Mouse (Mus musculus) ZHBTc4 (cell line): ENCODE results near the gene Dnaic2.
A peak's percentile ranks its signal among the peaks of the same experiment; 100 is the strongest.

Experiments used
- DNase-seq: peaks from one replicate; pipeline ENCODE4 v3.0.0-alpha.2; 2011; ENCODE audit warnings: low read depth, low spot score

Dnaic2 gene

GRCm38 (mm10) chr11:114726965-114727825, at the start of gene Dnaic2:
Dnaic2 (plus strand) TSS chr11:114727408.
- DNase-seq, result peak; percentile 92

- no peak for DNase-seq
Observed at GRCm38 (mm10) chr11:114679582-114679981, 47.6 kb upstream of the Dnaic2 start.

DNA sequence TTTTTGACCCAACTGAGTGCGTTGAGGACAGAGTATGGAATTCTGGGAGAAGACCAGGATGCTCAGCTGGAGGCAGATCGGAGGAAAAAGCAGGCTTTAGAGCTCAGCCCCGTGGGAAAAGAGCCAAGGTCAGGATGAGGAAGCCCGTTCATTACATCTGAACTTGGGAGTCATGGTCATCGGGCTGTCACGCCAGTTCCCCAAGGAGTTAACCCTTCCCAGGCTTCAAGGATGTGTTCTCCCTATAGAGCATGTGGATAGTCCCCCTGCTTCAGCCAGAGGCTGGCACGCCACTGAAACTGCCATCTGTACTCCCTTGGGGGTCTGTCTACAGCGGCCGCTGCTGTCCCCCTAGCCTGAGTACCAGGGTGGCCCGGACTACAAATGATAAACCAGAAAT, 46.9 kb upstream of the Dnaic2 start:
- DNase-seq, result no peak

DNA sequence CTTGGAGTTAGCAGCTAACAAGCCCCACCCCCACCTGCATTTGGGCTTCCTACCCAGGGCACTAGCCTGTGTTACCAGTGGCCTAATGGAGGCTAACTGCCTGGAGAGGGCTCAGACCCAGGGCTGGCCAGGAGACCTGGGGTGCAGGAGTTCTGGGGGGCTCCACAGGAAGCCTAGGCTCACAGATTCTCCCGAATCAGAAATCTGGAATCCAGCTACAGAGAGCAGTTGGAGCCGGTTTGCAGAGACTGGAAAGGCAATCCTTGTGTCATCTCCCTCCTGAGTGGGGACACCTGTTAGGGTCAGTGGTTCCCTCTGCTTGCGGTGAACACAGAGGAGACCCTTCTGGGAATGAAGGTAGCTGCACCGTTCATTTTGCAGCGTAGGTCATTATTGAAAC, 46.2 kb upstream of the Dnaic2 start:
- DNase-seq, result no peak

- no peak for DNase-seq
Observed at GRCm38 (mm10) chr11:114682321-114682900, 44.8 kb upstream of the Dnaic2 start.

DNA sequence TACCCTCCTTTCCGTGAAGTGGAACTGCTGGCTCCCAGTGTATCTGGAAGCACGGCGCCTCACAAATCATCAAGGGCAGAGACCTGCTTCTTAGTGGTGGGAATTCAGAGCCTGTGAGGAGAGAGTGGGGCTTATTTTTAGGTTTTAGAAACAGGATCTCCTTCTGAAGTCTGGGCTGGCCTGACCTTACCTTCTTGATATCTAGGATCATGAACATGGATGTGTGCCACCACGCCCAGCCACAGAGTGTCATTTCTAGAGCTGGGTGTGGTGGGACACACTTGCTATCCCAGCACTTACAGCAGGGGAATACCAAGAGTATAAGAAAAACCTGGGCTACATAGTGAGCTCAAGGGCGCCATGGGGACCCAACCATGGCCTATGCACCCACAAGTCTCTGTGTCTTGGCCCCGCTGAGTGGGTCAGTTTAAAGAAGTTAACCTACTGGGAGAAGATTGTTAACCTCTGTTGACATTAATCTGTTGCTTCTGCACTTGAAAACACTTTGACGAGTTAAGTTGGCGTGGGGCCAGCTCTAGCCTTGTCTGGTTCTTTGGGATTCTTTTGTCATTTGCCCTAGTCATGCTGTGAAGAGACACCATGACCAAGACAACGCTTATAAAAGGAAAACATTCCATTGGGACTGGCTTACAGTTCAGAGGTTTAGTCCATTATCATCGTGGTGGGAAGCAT, 44.0 kb upstream of the Dnaic2 start:
- peak; percentile 92 for DNase-seq

DNA sequence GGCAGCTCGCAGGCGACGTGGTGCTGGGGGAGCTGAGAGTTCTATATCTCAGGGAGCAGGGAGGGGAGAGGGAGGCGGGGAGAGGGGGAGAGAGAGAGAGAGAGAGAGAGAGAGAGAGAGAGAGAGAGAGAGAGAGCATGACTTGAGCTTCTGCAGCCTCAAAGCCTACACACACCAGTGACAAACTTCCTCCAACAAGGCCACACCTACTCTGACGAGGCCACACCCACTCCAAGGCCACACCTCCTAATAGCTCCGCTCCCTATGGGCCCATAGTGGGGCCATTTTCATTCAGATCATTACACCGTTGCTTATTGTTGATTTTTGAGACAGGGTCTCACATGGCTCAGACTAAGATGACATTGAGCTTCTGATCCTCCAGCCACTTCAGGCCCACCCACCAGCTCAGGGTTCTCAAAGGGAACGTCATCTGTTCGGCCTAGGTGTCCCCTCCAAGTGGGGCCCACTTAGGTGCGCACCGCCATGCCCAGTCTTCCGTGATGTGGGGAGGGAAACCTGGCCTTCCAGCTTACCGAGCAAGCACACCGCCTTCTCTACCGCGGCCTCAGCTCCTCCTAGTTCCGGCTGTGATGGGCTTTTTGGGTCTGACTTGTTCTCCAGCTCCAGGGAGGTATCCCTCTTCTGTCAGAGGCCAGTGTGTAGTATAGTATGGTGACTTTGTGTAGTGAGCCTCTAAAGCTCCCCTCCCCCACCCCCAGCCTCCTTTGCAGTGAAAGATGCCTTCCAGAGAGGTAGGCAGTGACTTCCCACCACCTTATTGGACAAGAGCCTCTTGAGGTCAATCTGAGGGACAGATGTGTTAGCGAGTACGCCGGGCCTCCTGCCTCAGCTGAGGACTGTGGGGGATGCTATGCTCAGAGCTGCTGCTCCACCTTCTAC, 43.2 kb upstream of the Dnaic2 start:
- DNase-seq, result peak; percentile 93

DNA sequence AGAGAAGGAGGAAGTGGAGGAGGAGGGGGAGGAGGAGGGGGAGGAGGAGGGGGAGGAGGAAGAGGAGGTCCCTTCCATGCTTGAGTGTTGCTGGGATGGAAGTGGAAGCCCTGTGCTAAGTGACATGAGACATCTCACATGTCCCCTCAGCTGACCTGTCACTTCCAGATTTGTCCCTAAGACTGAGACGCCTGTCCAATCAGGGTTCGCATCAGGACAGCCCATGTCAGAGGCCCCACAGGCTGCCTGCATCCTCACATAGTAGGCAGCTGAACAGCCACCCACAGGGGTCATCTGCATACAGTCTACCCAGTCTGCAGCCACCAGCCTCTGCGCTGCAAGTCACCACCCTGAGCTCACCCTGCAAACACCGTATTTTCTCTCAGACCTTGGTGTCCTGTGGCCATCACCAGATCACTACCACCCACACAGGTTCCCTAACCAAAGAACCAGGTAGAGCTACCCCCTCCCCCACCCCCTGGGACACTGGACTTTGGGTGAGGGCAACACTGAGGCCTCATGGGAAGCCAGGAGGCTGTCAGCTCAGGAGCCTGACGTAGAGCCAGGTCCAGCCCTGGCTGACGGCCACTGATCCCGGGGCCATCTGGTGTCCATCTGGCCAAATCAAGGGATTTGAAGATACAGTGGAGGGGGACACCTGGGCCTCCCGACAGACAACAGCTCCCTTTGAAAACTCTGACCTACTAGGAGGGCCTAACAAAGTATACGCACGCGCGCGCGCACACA, 42.4 kb upstream of the Dnaic2 start:
- DNase-seq, result no peak

GRCm38 (mm10) chr11:114685526-114686040, 41.6 kb upstream of the Dnaic2 start:
- no peak for DNase-seq

DNA sequence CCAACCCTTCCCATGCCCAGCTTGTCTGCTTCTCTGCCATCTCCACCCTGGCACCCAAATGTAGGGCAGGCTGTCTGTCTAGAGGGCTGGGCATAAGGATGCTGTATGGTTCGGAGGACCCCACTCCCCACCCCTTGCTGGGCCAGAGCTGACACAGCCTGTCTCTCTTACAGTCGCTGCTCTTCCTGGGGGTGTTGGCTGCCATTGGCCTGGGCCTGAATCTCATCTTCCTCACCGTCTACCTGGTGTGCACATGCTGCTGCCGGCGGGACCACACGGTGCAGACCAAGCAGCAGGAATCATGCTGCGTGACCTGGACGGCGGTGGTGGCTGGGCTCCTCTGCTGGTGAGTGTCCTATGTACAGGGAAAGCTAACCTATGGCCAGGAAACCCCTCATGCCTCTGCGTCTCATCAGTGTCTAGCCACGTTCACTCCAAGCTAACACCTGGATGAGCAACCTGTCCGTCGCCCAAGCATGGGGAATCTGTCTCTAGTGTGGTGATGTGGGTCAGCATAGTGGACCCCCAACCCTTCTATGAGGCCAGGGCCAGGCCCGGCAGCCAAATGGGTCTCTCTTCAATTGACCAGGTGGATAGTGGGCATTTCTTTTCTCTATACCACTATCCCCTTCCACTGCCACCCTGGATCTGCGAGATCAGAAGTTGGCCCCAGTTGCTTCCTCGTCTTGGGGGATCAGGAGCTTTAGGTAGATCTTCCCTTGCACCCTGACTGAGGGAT, 40.8 kb upstream of the Dnaic2 start:
- DNase-seq, result no peak

DNA sequence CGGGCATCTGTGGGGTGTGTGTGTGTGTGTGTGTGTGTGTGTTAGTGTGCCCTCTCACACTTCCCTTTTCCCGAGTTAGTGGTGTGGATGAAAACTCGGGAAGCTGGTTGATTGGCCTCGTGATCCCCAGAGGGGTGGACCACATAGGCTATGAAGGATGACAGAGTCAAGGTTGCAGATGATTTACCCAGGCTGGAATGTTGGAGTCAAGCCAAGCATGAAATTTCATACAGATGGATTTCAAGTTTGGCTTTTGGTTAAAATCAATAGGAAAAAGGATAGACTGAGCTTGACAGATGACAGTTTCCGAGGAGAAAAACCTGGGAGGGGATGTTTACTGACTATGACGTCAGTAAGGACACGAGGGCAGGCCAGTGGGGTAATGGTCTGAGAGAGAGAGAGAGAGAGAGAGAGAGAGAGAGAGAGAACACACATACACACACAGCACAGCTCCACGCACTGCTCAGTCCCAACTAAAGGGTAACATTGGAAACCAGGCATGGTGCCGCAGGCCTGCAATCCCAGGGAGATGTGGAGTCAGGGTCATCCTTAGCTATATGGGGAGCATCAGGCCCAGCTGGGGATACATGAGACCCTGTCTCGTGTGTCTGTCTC, 39.5 kb upstream of the Dnaic2 start:
- DNase-seq, result no peak

DNA sequence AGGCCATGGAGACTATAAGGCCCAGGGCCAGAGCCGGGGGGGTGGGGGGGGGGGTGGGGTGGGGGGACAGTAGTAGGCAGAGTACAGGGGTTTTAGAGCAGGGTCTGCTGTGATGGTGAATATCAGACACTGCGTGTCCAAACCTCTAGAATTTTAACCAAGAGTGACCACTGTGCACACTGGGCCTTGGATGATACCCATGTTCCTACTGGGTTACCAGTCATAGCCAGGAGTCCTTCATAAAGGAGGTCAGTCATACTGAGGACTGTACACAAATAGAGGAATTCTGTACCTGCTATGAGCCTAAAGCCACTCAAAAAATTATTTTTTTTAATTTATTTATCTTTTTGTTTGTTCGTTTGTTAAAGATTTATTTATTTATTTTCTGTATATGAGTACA, 38.5 kb upstream of the Dnaic2 start:
- DNase-seq, result no peak

- DNase-seq, result no peak
Observed at GRCm38 (mm10) chr11:114690192-114690591, 37.0 kb upstream of the Dnaic2 start.

DNA sequence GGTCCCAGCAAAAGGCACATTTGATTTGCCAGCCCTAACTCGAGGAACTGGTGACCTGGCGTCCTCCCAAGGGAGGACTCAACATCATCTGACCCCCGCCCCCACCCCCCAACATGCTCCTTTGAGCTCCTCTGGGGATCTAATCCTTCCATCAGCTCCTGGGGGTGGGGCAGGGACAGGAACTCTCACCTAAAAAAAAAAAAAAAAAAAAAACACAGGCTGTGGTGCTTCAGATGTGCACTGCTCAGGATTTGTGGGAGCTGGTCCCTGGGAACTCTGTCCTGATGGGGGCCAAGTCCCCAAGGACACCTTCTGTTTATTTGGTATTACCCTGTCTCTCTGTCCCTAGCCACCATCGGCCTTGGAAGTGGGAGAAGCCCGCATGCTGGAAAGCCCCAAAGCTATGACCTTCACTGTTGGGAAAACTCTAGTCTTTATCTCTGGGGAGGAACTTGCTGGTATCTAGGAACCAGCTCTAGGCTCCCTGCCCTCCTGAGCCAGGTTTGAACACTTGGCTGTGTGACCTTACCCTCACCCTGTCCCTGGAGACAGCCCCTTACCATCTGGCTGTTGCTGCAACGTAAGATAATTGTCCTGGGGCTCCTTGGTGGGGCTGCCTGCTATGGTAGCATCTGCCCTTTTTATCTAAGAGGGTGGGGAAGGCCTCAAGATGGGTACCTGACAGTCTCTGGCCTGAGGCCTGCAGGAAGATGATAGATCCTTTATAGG, 35.6 kb upstream of the Dnaic2 start:
- DNase-seq, result peak; percentile 40

DNA sequence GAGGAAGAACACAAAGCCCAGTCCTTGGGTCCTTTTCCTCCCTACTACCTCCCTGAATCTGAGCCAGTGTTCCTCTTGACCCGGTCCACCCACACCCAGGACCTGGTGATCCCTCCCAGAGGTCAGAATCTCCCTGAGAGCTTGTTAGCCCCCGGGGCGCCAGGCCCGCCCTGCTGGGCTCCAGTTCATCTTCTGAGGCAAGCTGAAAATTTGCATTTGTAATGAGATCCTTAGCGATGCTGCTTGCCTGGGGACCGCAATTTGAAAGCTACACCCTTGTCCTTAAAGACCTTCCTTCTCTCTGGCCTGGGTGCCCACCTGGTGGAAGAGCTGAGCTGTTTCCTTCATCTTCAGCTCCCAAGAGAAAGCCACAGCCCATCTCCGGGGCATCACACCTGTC, 34.6 kb upstream of the Dnaic2 start:
- DNase-seq, result peak; percentile 85

DNA sequence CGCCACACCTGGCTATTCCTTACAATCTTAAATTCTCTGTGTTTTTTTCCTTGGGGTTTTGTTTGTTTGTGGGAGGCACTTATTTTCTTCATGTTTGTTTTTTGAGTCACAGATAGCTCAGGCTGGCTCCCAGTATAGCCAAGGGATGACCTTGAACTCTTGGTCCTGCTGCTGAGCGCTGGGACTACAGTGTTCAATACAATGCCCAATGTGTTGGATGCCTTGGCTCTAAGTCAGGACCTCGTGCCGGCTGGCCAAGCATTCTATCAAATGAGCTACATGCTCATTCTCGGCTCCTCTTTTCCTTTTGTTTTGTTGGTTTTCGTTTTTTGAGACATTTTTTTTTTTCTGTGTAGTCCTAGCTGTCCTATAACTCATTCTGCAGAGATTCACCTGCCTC, 33.8 kb upstream of the Dnaic2 start:
- no peak for DNase-seq

- DNase-seq, result no peak
Observed at GRCm38 (mm10) chr11:114694451-114694850, 32.8 kb upstream of the Dnaic2 start.

GRCm38 (mm10) chr11:114698496-114698895, 28.7 kb upstream of the Dnaic2 start:
- DNase-seq, result no peak

GRCm38 (mm10) chr11:114699511-114699910, 27.7 kb upstream of the Dnaic2 start:
- DNase-seq, result peak; percentile 52
